Mouse (Mus musculus) C2C12 (cell line): Measurements from ENCODE around the gene Slc39a11.

Source experiments
- CEBPB ChIP-seq: IDR thresholded peaks from one replicate; pipeline ENCODE4 v1.6.1; 2011; ENCODE audit warnings: low read depth, mild to moderate bottlenecking, control low read depth, moderate library complexity
- CTCF ChIP-seq: IDR thresholded peaks from one replicate; pipeline ENCODE4 v1.5.1; 2011; ENCODE audit not compliant: control insufficient read depth, insufficient read depth, insufficient read length
- MAX ChIP-seq: IDR thresholded peaks from one replicate; pipeline ENCODE4 v1.6.1; 2011; ENCODE audit warnings: mild to moderate bottlenecking, control low read depth
- MYOD1 ChIP-seq: IDR thresholded peaks from one replicate; pipeline ENCODE4 v1.6.1; 2011; ENCODE audit warnings: low read depth; ENCODE audit not compliant: control insufficient read depth, insufficient read length

- TF ChIP-seq CTCF (no peak), MAX (no peak), MYOD1 (no peak), CEBPB (no peak)
These were observed 17.8 kb upstream of the Slc39a11 start for GRCm38 (mm10) chr11:113667704-113668103.
